Mouse (Mus musculus) right cerebral cortex, adult 18-20 months (tissue): ENCODE results near the gene Nfya.

ENCODE experiments used
- DNase-seq: peaks from one replicate; pipeline ENCODE4 v3.0.0; 2022; ENCODE audit warnings: mixed read lengths

Nfya gene

DNA sequence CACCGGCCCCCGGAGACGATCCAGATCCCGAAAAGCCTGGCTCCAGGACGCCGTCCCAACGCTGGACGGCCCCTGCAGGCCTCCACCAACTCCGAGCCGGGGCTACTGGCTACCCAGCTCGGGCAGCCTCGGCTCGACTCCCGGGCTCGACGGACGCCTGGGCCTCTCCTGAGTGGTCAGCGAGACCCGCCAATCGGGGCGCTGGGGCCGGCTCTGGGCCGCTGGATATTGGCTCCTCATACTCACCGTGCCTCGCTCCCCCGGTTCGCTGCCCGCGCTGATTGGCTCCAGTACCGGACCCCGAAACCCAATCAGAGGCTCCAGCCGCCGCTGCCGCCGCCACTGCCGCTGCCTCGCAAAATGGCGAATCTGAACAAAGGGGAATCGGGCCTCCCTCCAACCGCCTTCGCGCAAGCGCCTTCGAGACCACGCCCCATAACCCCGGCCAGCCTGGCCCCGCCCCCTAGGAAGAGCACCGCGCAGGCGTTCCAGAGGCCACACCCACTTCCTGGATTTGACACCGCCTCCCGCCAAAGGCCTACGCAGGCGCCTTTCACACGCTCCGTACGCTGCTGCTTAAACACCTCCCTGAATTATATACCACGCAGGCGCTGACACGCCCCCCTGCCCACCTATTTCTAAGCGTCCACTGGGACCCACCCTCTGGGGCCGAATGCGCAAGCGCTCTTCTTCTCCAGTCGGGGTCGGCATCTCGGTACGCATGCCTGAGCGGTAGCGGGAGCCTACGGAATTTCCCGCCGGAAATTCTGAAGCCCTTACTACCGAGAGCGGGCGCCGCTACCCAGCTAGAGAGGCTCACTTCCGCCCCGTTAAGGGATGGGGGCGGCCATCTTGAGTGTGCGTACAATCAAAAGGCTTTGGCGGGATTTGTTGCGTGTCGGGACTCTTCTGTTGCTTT is at the start of gene Nfya, which contains the start of gene Oard1:
Nfya (minus strand) TSS at position 527 of the 919 bp plus-strand sequence.
Oard1 (plus strand) TSS at position 635 of the 919 bp plus-strand sequence.
- peak; percentile 100 for DNase-seq

GRCm38 (mm10) chr17:48457971-48458653 is 48.4 kb upstream of the Nfya start:
- DNase-seq = no peak

DNA sequence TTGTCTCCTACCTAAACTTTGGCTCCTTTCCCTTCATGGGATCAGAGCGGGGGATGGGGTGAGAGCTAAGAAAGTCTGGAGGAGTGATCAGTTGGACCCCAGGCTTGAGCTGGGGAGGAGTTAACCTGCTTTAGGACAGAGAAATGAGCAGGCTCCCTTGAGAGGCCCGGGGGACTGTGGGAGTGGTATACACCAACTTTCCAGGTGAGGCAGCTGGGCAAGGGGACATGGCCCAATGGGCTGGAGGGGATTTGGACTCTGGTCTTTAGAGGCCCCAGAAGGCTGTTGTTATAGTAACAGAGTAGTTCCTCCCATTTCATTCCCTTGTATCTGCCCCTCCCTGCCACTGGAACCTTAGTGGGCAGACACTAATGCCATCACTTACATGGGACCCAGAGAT is 46.2 kb upstream of the Nfya start:
- no peak for DNase-seq

GRCm38 (mm10) chr17:48454688-48455087 is 45.0 kb upstream of the Nfya start, which contains the start of gene Unc5cl:
Gene Unc5cl, plus strand, starts transcription at chr17:48454901.
- no peak for DNase-seq

DNA sequence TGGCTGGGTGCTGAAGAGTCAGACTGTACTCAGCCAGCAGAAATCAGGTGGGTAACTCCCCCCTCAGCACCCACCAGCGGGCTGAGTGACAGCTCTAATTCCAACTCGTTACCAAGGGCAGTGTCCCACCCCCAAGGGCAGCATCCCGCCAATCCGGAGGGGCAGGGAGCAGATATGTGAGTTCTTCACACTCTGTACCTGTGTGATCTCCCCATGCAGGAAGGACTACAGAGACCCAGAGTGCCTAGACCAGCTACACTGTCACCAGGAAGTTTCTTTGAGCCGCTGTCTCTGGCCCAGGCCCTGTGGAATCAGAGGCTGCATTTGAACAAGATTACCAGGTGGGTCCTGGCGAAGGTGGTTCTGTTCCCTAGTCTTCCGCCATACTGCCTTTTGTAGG is 44.5 kb upstream of the Nfya start:
- no peak for DNase-seq

- no peak for DNase-seq
Observed at GRCm38 (mm10) chr17:48453489-48453888, 43.8 kb upstream of the Nfya start.

DNA sequence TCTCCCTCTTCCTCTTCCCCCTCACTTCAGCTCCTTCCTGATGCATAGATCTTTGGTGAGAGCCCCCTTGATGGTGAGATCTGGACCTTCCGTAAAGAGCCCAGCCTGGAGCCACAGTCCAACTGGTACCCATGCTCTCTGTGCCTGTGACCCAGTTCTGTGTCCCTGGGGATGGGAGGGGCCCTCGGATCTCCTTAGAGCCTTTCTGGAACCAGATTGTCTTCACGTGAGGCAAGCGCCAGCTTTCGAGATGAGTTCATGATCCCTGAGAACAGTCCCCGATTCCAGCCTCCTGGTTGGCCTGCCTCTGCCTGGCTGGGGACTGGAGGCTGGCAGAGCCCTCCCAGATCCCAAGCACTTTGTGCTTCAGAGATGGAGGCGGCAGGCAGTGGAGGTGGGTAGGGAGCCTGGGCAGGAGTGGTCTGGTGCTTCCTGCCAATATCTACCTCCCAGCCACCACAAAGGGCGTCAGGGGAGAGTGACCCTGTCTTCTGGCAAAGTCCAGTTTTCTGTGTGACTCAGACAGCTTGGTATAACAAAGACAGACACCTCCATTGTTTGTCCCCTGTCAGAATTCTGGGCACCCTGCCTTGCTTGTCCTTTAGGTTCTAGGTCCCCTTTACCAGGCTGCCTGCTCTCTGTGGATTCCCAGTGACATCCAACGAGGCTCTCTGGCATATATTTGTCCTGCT is 42.2 kb upstream of the Nfya start:
- DNase-seq = no peak

DNA sequence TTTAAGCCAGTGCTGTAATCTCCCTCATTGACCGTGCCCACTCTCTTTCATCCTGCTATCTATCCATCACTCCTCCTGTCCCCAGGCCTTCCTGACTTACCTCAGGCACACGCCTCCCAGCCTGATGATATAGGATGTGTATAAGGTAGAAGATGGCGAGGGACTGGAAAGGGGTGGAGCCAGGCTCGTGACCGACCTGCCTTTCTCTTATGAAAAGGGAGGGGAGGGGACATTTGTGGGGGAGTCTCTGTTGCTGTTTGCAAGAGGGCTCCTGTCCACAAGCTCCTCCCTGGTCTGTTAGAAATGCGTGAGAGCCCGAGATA is 41.6 kb upstream of the Nfya start, which contains the start of gene Tspo2:
Tspo2 (minus strand) TSS at position 170 of the 323 bp plus-strand sequence.
- no peak for DNase-seq

- no peak for DNase-seq
Observed at GRCm38 (mm10) chr17:48450666-48451352, 41.1 kb upstream of the Nfya start.

DNA sequence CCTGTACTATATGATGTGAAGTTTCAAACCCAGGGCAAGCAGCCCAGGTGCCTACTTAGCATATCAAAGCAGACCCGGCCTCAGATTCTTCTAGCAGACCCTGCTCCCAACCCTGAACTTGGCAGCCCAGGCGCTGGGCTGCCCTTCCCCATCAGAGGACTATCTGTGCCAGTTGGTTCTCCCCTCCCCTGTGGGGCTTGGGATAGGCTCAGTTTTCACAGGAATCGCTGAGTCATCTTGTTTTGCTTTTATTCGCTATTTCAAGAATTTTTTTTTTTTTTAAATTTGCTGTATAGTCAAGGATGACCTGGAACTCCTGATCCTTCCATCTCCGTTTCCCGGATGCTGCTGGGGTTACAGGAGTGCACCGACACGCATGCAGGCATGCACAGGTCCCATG is 38.0 kb upstream of the Nfya start:
- DNase-seq = no peak

DNA sequence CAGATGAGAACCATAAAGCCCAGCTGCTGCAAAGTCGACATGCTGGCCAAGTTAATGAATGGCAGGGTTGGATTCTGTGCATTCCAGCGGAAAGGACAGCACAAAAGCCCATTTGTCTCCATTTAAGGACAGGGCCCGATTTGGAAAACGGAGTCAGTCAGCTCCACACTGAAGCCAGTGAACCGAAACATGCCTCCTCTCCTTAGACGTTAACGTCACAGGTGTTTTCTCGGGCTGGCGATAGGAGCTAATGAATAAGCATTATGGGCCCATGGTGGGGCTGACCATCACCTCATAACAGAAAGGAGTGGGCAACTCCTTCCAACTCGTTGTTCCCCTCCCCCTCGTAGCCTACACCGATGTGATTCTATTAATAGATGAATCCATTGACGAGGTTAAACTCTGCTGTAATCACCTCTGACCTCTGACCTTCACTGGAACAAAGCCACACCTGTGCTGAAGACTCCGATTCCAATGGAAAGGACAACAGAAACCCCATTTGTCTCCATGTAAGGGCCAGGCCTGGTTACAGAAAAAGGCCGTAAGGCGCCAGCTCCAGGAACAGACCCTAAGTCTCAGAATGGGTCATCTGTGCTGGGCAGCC is 33.9 kb upstream of the Nfya start:
- DNase-seq = no peak

GRCm38 (mm10) chr17:48442745-48443457 is 33.2 kb upstream of the Nfya start:
- DNase-seq = no peak

DNA sequence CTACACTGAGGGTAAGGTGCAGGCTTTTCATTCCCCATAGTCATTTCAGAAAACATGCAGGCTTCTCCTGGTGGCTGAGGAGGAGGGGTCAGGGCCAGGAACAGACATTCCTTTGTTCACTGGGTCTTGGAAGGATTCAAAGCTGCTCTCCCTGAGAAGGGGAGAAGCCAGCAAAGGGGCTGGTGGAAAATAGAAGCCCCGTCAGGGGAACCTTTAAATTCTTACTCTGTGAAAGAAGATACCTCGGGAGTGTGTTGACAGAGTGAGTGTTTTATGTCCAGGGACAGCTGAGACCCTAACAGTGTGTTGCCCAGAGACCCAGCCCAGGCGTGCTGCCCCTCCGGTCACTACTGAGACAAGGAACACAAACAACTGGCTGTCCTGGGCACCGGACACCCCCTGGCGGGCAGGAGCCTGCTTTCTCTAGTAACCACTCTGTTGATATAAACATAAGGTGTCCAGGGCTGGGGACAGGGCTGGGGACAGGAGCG is 27.8 kb upstream of the Nfya start:
- DNase-seq = no peak

- no peak for DNase-seq
Observed at GRCm38 (mm10) chr17:48436487-48436886, 26.8 kb upstream of the Nfya start.

GRCm38 (mm10) chr17:48434479-48434878 is 24.8 kb upstream of the Nfya start:
- no peak for DNase-seq

DNA sequence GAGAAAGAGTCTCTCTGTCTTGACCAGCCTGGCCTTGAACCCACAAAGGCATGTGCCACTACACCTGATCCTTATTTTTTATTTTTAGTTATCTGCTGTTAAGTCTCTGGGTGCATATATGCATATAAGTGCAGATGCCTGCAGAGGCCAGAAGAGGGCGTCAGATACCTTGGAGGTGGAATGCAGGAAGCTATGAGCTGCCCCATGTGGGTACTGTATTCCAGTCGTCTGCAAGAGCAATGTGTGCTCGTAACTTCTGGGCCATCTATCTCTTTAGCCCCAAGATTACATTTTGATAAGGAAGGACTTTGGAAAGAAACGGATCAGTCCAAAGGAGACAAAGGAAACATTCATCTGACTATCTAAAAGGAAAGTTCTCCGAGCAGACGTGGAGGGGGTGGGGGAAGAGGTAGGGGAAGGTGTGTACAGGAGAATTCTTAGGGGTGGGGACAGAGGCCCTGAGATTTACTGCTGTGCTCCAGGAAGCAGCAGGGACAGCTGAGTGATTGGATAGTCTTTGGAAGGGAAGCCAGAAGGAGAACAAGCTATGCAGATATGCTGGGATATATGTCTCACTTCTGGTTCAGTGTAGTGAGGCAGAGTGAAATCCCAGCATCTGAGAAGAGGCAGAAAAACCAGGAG is 24.1 kb upstream of the Nfya start:
- no peak for DNase-seq

DNA sequence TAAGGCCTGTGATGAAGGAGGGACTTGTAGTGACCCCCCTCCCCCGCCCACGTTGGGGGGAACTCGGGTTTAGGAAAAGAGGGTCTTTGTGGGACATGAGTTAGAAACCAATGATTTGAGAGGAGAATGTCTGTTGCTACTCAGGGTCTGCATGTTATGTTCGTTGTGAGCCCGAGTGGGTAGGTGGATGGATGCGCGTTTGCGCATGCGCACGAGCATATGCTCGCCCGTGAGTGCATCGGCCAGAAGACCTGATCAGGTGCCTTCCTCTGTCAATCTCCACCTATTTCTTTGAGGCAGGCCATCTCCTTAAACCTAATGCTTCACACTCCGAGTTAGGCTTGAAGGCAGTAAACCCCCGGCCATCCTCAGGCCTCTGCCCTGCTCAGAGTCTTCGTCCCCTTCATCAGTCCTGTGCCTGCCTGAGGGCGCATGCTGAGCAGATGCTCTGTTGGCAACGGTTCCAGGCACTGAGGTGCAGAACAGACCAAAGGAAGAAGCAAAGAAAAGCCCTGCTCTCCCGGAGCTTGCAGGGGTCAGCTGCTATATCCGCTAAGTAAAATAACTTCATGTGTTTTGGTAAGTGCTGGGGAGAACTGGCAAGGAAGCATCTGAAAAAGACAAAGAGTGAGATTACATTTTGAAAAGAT is 23.4 kb upstream of the Nfya start:
- no peak for DNase-seq

DNA sequence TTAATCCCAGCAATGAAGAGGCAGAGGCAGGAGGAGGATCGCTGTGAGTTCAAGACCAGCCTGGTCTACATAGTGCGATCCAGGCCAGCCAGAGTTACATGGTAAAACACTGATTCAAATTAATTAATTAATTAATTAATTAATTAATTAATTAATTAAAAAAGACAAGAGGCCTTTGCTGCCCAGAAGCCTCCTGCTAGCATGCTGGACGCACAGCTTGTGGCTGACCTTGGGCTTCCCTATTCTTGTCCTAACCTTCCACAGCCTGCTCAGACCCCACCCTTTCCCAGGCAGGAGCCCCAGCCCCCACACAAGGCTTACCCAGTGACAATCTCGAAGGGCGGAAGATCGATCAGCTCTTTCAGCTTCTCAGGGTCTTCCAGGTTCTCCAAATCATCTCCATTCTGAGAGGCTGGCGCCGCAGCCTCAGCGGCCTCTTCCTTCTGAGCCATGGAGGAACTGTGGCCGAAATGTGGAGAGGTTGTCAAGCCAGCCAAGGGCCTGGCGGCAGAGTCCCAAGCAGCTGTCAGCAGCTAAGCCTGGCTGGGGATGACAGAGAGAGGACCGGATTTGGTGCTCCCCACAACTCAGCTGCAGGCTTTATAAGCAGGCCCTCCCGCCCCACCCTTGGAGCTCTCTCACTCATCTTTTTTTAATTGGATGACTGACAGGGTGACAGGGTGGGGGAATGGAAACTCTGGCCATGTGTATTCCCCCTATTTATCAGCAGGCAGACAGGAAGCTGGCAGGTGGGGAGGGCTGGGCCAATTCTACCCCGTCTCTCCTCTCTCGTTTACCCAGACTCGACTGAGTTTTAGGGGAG is 22.7 kb upstream of the Nfya start, which contains the start of gene Apobec2:
Apobec2 (minus strand) TSS at position 773 of the 823 bp plus-strand sequence.
- DNase-seq = no peak

DNA sequence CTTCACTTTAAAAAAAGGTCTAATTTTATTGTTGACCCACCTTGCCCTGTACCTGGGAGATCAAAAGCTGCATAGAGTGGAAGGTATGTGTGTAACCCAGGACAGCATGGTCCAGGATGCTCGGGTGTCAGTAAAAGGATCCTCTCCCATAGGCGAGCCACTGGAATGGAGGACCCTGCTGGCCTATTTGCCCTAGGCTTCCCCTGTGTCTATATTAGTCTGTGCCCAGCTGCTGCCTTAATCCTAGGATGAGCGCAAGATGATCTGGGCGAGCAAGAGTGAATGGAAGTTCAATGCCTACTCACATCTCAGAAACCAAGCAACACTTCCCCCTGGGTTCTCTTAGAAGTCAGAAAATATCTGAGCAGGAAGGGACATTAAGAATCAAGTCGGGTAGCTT is 21.3 kb upstream of the Nfya start:
- no peak for DNase-seq
